Mouse (Mus musculus) C3H10T1/2 (cell line): ENCODE results near the gene Pitpnm1. TPM values are rescaled to one million over a fixed set of nuclear protein-coding genes. Genes with fewer than 3 reads are reported as not detected.

Experiments used
- polyA plus RNA-seq, 2 experiments: library from polyadenylated mRNA; unstranded; fragments of >200 nt; fragmentation: generic; extraction: Trizol; gene quantifications; one replicate each; pipeline ENCODE4 v1.2.1; 2012; ENCODE audit warnings: missing spikeins in 2 of 2

Gene Pitpnm1
- polyA plus RNA-seq, result 10 to 100 TPM; 48.2 to 61.6 TPM

GRCm38 (mm10) chr19:4099837-4100717 lies at the start of gene Pitpnm1:
Gene Pitpnm1, plus strand, starts transcription at chr19:4099998.

GRCm38 (mm10) chr19:4059069-4059740 lies 40.6 kb upstream of the Pitpnm1 start, which contains the start of gene Gstp3:
Gene Gstp3, minus strand, starts transcription at chr19:4059569.

GRCm38 (mm10) chr19:4081394-4081793 lies 18.4 kb upstream of the Pitpnm1 start, which contains the start of gene Cabp2:
Gene Cabp2, plus strand, starts transcription at chr19:4081578.

GRCm38 (mm10) chr19:4096642-4097440 lies 3.0 kb upstream of the Pitpnm1 start, which contains the start of gene Cdk2ap2:
Gene Cdk2ap2, plus strand, starts transcription at chr19:4097182.

GRCm38 (mm10) chr19:4125741-4126696 lies 26.2 kb downstream of the Pitpnm1 start, which contains the start of gene Aip:
Gene Aip, minus strand, starts transcription at chr19:4125858.

GRCm38 (mm10) chr19:4139446-4139845 lies 39.6 kb downstream of the Pitpnm1 start, which contains the start of gene Gpr152:
Gene Gpr152, plus strand, starts transcription at chr19:4139787.

GRCm38 (mm10) chr19:4143759-4144268 lies 44.0 kb downstream of the Pitpnm1 start, which contains the start of gene Cabp4:
Gene Cabp4, minus strand, starts transcription at chr19:4144033.

GRCm38 (mm10) chr19:4148491-4148806 lies 48.7 kb downstream of the Pitpnm1 start, which contains the start of gene Coro1b:
Gene Coro1b, plus strand, starts transcription at chr19:4148619.

GRCm38 (mm10) chr19:4153232-4153654 lies 53.4 kb downstream of the Pitpnm1 start, which contains the start of gene Ptprcap:
Gene Ptprcap, plus strand, starts transcription at chr19:4153604.

GRCm38 (mm10) chr19:4162646-4163542 lies 63.1 kb downstream of the Pitpnm1 start, which contains the start of gene Rps6kb2:
Gene Rps6kb2, minus strand, starts transcription at chr19:4163354.

Other genes starting within 250 kb of the Pitpnm1 start
- gene Chka, start 248.2 kb upstream of the Pitpnm1 start, polyA plus RNA-seq, result 10 to 100 TPM in 1 of 2 experiments, 1 to 10 TPM in 1; 3.8 to 19.2 TPM
- 10 to 100 TPM; 46.1 to 53.3 TPM for gene Tcirg1, start 192.9 kb upstream of the Pitpnm1 start, polyA plus RNA-seq
- 100 to 1,000 TPM; 269 to 451 TPM for gene Ndufs8, start 187.2 kb upstream of the Pitpnm1 start, polyA plus RNA-seq
- gene Aldh3b1, start 170.2 kb upstream of the Pitpnm1 start, polyA plus RNA-seq, result 1 to 10 TPM; 2.7 to 8.3 TPM
- gene Unc93b1, start 164.8 kb upstream of the Pitpnm1 start, polyA plus RNA-seq, result under 1 TPM; 0.01 to 0.08 TPM
- under 1 TPM in 1 of 2 experiments, not detected in 1; 0.01 TPM for gene Aldh3b3, start 141.4 kb upstream of the Pitpnm1 start, polyA plus RNA-seq
- not detected for gene Aldh3b2, start 127.7 kb upstream of the Pitpnm1 start, polyA plus RNA-seq
- gene Acy3, start 113.4 kb upstream of the Pitpnm1 start, polyA plus RNA-seq, result 10 to 100 TPM in 1 of 2 experiments, 1 to 10 TPM in 1; 7.4 to 28.3 TPM
- gene Tbx10, start 107.2 kb upstream of the Pitpnm1 start, polyA plus RNA-seq, result under 1 TPM in 1 of 2 experiments, not detected in 1; 0.05 TPM
- 10 to 100 TPM; 41.3 to 59.9 TPM for gene Nudt8, start 99.4 kb upstream of the Pitpnm1 start, polyA plus RNA-seq
- 1 to 10 TPM in 1 of 2 experiments, under 1 TPM in 1; 0.19 to 1.4 TPM for gene Gm49405, start 99.4 kb upstream of the Pitpnm1 start, polyA plus RNA-seq
- gene Doc2g, start 96.7 kb upstream of the Pitpnm1 start, polyA plus RNA-seq, result 1 to 10 TPM in 1 of 2 experiments, under 1 TPM in 1; 0.41 to 4.0 TPM
- gene Ndufv1, start 87.2 kb upstream of the Pitpnm1 start, polyA plus RNA-seq, result 100 to 1,000 TPM; 253 to 401 TPM
- 1,000 to 10,000 TPM in 1 of 2 experiments, 100 to 1,000 TPM in 1; 849 to 1,247 TPM for gene Gstp1, start 62.0 kb upstream of the Pitpnm1 start, polyA plus RNA-seq
- 10 to 100 TPM in 1 of 2 experiments, 1 to 10 TPM in 1; 1.8 to 13.9 TPM for gene Gstp2, start 54.0 kb upstream of the Pitpnm1 start, polyA plus RNA-seq
- under 1 TPM; 0.15 to 0.18 TPM for gene Gstp3, start 40.4 kb upstream of the Pitpnm1 start, polyA plus RNA-seq
- gene Cabp2, start 18.4 kb upstream of the Pitpnm1 start, polyA plus RNA-seq, result not detected
- 100 to 1,000 TPM in 1 of 2 experiments, 10 to 100 TPM in 1; 86.0 to 148 TPM for gene Cdk2ap2, start 2.8 kb upstream of the Pitpnm1 start, polyA plus RNA-seq
- gene Aip, start 25.9 kb downstream of the Pitpnm1 start, polyA plus RNA-seq, result 100 to 1,000 TPM; 201 to 241 TPM
- under 1 TPM in 1 of 2 experiments, not detected in 1; 0.09 TPM for gene Gpr152, start 39.8 kb downstream of the Pitpnm1 start, polyA plus RNA-seq
- gene Cabp4, start 44.0 kb downstream of the Pitpnm1 start, polyA plus RNA-seq, result under 1 TPM; 0.14 to 0.38 TPM
- gene Coro1b, start 48.6 kb downstream of the Pitpnm1 start, polyA plus RNA-seq, result 100 to 1,000 TPM; 256 to 440 TPM
- 1 to 10 TPM; 6.5 to 9.5 TPM for gene Ptprcap, start 53.6 kb downstream of the Pitpnm1 start, polyA plus RNA-seq
- gene Rps6kb2, start 63.4 kb downstream of the Pitpnm1 start, polyA plus RNA-seq, result 10 to 100 TPM; 28.6 to 29.9 TPM
- 10 to 100 TPM in 1 of 2 experiments, 1 to 10 TPM in 1; 1.8 to 16.2 TPM for gene Carns1, start 75.5 kb downstream of the Pitpnm1 start, polyA plus RNA-seq
- 1 to 10 TPM in 1 of 2 experiments, under 1 TPM in 1; 0.63 to 1.7 TPM for gene Tbc1d10c, start 91.3 kb downstream of the Pitpnm1 start, polyA plus RNA-seq
- 1,000 to 10,000 TPM in 1 of 2 experiments, 100 to 1,000 TPM in 1; 727 to 1,261 TPM for gene Ppp1ca, start 92.1 kb downstream of the Pitpnm1 start, polyA plus RNA-seq
- 10 to 100 TPM; 25.1 to 36.1 TPM for gene Rad9a, start 101.7 kb downstream of the Pitpnm1 start, polyA plus RNA-seq
- 10 to 100 TPM in 1 of 2 experiments, 1 to 10 TPM in 1; 7.5 to 24.4 TPM for gene Clcf1, start 114.2 kb downstream of the Pitpnm1 start, polyA plus RNA-seq
- 1 to 10 TPM in 1 of 2 experiments, not detected in 1; 3.9 TPM for gene AC109138.7, start 114.4 kb downstream of the Pitpnm1 start, polyA plus RNA-seq
- gene Pold4, start 131.9 kb downstream of the Pitpnm1 start, polyA plus RNA-seq, result 100 to 1,000 TPM; 131 to 165 TPM
- gene Ssh3, start 169.2 kb downstream of the Pitpnm1 start, polyA plus RNA-seq, result 10 to 100 TPM in 1 of 2 experiments, 1 to 10 TPM in 1; 7.4 to 30.3 TPM
- 1 to 10 TPM in 1 of 2 experiments, under 1 TPM in 1; 0.77 to 4.5 TPM for gene Ankrd13d, start 183.1 kb downstream of the Pitpnm1 start, polyA plus RNA-seq
- gene Grk2, start 206.2 kb downstream of the Pitpnm1 start, polyA plus RNA-seq, result 10 to 100 TPM; 37.7 to 44.4 TPM